Mouse (Mus musculus) neural tube, embryonic 12.5 days (tissue): ENCODE measurements around the gene Map7d1. TPM values are rescaled to one million over a fixed set of nuclear protein-coding genes. Genes with fewer than 3 reads are reported as not detected.

ENCODE experiments used
- ATAC-seq: fragments of 200-750 bp; cut with Nextera tagmentation; 2 replicates; pipeline ENCODE4 v1.8.0; 2017; ENCODE audit warnings: low read depth, mild to moderate bottlenecking, moderate TSS enrichment, moderate library complexity; ENCODE audit not compliant: low FRiP score
- H3K27ac ChIP-seq: fragments of 300-500 bp; sonication (generic); 2 replicates; pipeline ENCODE4 v1.5.1; 2016
- H3K27me3 ChIP-seq: fragments of 300-500 bp; sonication (generic); replicated peaks from 2 replicates; pipeline ENCODE4 v1.6.1; 2016; ENCODE audit warnings: mild to moderate bottlenecking
- H3K36me3 ChIP-seq: fragments of 300-500 bp; sonication (generic); 2 replicates; pipeline ENCODE4 v1.6.1; 2016; ENCODE audit warnings: mild to moderate bottlenecking
- H3K4me1 ChIP-seq: fragments of 300-500 bp; sonication (generic); 2 replicates; pipeline ENCODE4 v1.6.1; 2016
- H3K4me2 ChIP-seq: fragments of 300-500 bp; sonication (generic); replicated peaks from 2 replicates; pipeline ENCODE4 v1.6.1; 2016; ENCODE audit warnings: mild to moderate bottlenecking
- H3K4me3 ChIP-seq: fragments of 300-500 bp; sonication (generic); 2 replicates; pipeline ENCODE4 v1.5.1; 2016
- H3K9ac ChIP-seq: fragments of 300-500 bp; sonication (generic); 2 replicates; pipeline ENCODE4 v1.6.1; 2016; ENCODE audit warnings: mild to moderate bottlenecking
- H3K9me3 ChIP-seq: fragments of 300-500 bp; sonication (generic); 2 replicates; pipeline ENCODE4 v1.6.1; 2016; ENCODE audit warnings: mild to moderate bottlenecking
- WGBS: fragments of 180-500 bp; shearing (Covaris S2); methylation state at CpG from one replicate; pipeline ENCODE4 v1.1.7; 2016; 5-methylcytosine and 5-hydroxymethylcytosine counted together
- polyA plus RNA-seq: library from polyadenylated mRNA; unstranded; fragments of >200 nt; fragmentation: Nextera tagmentation; extraction: Ambion mirVana; gene quantifications from 2 replicates; pipeline ENCODE4 v1.2.1, GENCODE M21; 2016

Gene Map7d1
- polyA plus RNA-seq, 1 experiment from 2014 or later: 149 TPM

- peaks cover 73% of the 10 kb centered on the region for H3K4me1 ChIP-seq
- no peaks in the 10 kb centered on the region for H3K27me3 ChIP-seq
- 0 out of 2 replicates have a peak overlapping the region, but pooled peaks have one; percentile 33 for H3K9ac ChIP-seq
- H3K4me3 ChIP-seq: no peak overlapping the region
- H3K36me3 ChIP-seq: peaks cover 8% of the 10 kb centered on the region
- no peaks in the 10 kb centered on the region for H3K9me3 ChIP-seq
- H3K4me2 ChIP-seq: peak overlapping the region; percentile 97
- no peak overlapping the region for H3K27ac ChIP-seq
- 77% methylated on average over 17 of the region's 17 CpGs for WGBS
- no peak for ATAC-seq
Measured at GRCm38 (mm10) chr4:126252411-126253237, 3.5 kb downstream of the Map7d1 start.

GRCm38 (mm10) chr4:126251655-126252254 lies 4.4 kb downstream of the Map7d1 start:
- peaks cover 10% of the 10 kb centered on the region for H3K36me3 ChIP-seq
- peak overlapping the region; percentile 33; the same call in 1 of the 2 replicates for H3K9ac ChIP-seq
- H3K4me3 ChIP-seq: no peak overlapping the region
- H3K27me3 ChIP-seq: no peaks in the 10 kb centered on the region
- peak overlapping the region; percentile 97 for H3K4me2 ChIP-seq
- H3K4me1 ChIP-seq: peaks cover 66% of the 10 kb centered on the region
- H3K9me3 ChIP-seq: no peaks in the 10 kb centered on the region
- no peak overlapping the region for H3K27ac ChIP-seq
- ATAC-seq: no peak
- WGBS: 68% methylated on average over 11 of the region's 11 CpGs

- H3K4me2 ChIP-seq: no peak overlapping the region
- no peak overlapping the region for H3K27ac ChIP-seq
- peaks cover 66% of the 10 kb centered on the region for H3K4me1 ChIP-seq
- ATAC-seq: no peak
- H3K4me3 ChIP-seq: 0 out of 2 replicates have a peak overlapping the region, but pooled peaks have one; percentile 1
- H3K9ac ChIP-seq: no peak overlapping the region
- no peaks in the 10 kb centered on the region for H3K9me3 ChIP-seq
- no peaks in the 10 kb centered on the region for H3K27me3 ChIP-seq
- WGBS: 59% methylated on average over 4 of the region's 4 CpGs
- peaks cover 15% of the 10 kb centered on the region for H3K36me3 ChIP-seq
Measured at GRCm38 (mm10) chr4:126250659-126251058, 5.5 kb downstream of the Map7d1 start.

GRCm38 (mm10) chr4:126248261-126248868 lies 7.8 kb downstream of the Map7d1 start:
- H3K9ac ChIP-seq: 0 out of 2 replicates have a peak overlapping the region, but pooled peaks have one; percentile 7
- no peak overlapping the region for H3K4me3 ChIP-seq
- H3K4me1 ChIP-seq: peaks cover 50% of the 10 kb centered on the region
- no peak for ATAC-seq
- H3K36me3 ChIP-seq: peaks cover 20% of the 10 kb centered on the region
- H3K9me3 ChIP-seq: no peaks in the 10 kb centered on the region
- H3K27ac ChIP-seq: no peak overlapping the region; the same call in 1 of the 2 replicates
- 16% methylated on average over 11 of the region's 11 CpGs for WGBS
- H3K4me2 ChIP-seq: no peak overlapping the region
- no peaks in the 10 kb centered on the region for H3K27me3 ChIP-seq

GRCm38 (mm10) chr4:126246202-126246889 lies 9.8 kb downstream of the Map7d1 start:
- H3K4me1 ChIP-seq: peaks cover 30% of the 10 kb centered on the region
- no peak overlapping the region for H3K4me3 ChIP-seq
- no peaks in the 10 kb centered on the region for H3K9me3 ChIP-seq
- no peak overlapping the region for H3K9ac ChIP-seq
- H3K27me3 ChIP-seq: no peaks in the 10 kb centered on the region
- ATAC-seq: no peak
- H3K36me3 ChIP-seq: peaks cover 35% of the 10 kb centered on the region
- H3K4me2 ChIP-seq: no peak overlapping the region
- H3K27ac ChIP-seq: no peak overlapping the region
- WGBS: 87% methylated on average over 13 of the region's 13 CpGs

GRCm38 (mm10) chr4:126242510-126242909 lies 13.6 kb downstream of the Map7d1 start:
- Histone ChIP-seq H3K27me3 (no peaks in the 10 kb centered on the region), H3K9me3 (no peaks in the 10 kb centered on the region), H3K9ac (no peak overlapping the region), H3K4me1 (peaks cover 9% of the 10 kb centered on the region), H3K36me3 (peaks cover 66% of the 10 kb centered on the region), H3K27ac (no peak overlapping the region), H3K4me2 (no peak overlapping the region), H3K4me3 (no peak overlapping the region)
- no peak for ATAC-seq
- WGBS: 94% methylated on average over 6 of the region's 6 CpGs

- WGBS: 61% methylated on average over 9 of the region's 9 CpGs
- H3K4me2 ChIP-seq: no peak overlapping the region
- H3K27ac ChIP-seq: no peak overlapping the region
- no peak overlapping the region for H3K9ac ChIP-seq
- ATAC-seq: no peak
- H3K36me3 ChIP-seq: peaks cover 71% of the 10 kb centered on the region
- no peaks in the 10 kb centered on the region for H3K27me3 ChIP-seq
- no peak overlapping the region for H3K4me3 ChIP-seq
- H3K4me1 ChIP-seq: peaks cover 9% of the 10 kb centered on the region
- H3K9me3 ChIP-seq: no peaks in the 10 kb centered on the region
Measured at GRCm38 (mm10) chr4:126241956-126242355, 14.2 kb downstream of the Map7d1 start.

GRCm38 (mm10) chr4:126239862-126240475 lies 16.2 kb downstream of the Map7d1 start:
- H3K4me1 ChIP-seq: peaks cover 9% of the 10 kb centered on the region
- WGBS: 91% methylated on average over 13 of the region's 13 CpGs
- H3K36me3 ChIP-seq: peaks cover 79% of the 10 kb centered on the region
- H3K4me2 ChIP-seq: no peak overlapping the region
- H3K9me3 ChIP-seq: no peaks in the 10 kb centered on the region
- ATAC-seq: no peak
- H3K27ac ChIP-seq: no peak overlapping the region
- no peak overlapping the region for H3K4me3 ChIP-seq
- no peaks in the 10 kb centered on the region for H3K27me3 ChIP-seq
- H3K9ac ChIP-seq: no peak overlapping the region

- Histone ChIP-seq H3K27me3 (no peaks in the 10 kb centered on the region), H3K4me1 (peaks cover 9% of the 10 kb centered on the region), H3K9me3 (no peaks in the 10 kb centered on the region), H3K36me3 (peaks cover 98% of the 10 kb centered on the region), H3K4me2 (no peak overlapping the region), H3K27ac (no peak overlapping the region), H3K4me3 (no peak overlapping the region), H3K9ac (peak overlapping the region; percentile 26; the same call in 1 of the 2 replicates)
- WGBS: 66% methylated on average over 5 of the region's 5 CpGs
- no peak for ATAC-seq
Measured at GRCm38 (mm10) chr4:126237721-126238242, 18.4 kb downstream of the Map7d1 start.

GRCm38 (mm10) chr4:126236467-126237280 lies 19.5 kb downstream of the Map7d1 start:
- ATAC-seq: no peak
- no peaks in the 10 kb centered on the region for H3K9me3 ChIP-seq
- no peaks in the 10 kb centered on the region for H3K27me3 ChIP-seq
- 38% methylated on average over 61 of the region's 63 CpGs for WGBS
- no peak overlapping the region for H3K27ac ChIP-seq
- H3K4me3 ChIP-seq: no peak overlapping the region
- H3K4me2 ChIP-seq: no peak overlapping the region
- peaks cover 9% of the 10 kb centered on the region for H3K4me1 ChIP-seq
- H3K9ac ChIP-seq: no peak overlapping the region
- peaks cover 98% of the 10 kb centered on the region for H3K36me3 ChIP-seq

GRCm38 (mm10) chr4:126235191-126235590 lies 21.0 kb downstream of the Map7d1 start:
- Histone ChIP-seq H3K4me3 (no peak overlapping the region), H3K27me3 (no peaks in the 10 kb centered on the region), H3K9ac (no peak overlapping the region), H3K9me3 (no peaks in the 10 kb centered on the region), H3K4me1 (peaks cover 9% of the 10 kb centered on the region), H3K4me2 (no peak overlapping the region), H3K27ac (no peak overlapping the region), H3K36me3 (peaks cover 100% of the 10 kb centered on the region)
- no peak for ATAC-seq
- WGBS: 91% methylated on average over 10 of the region's 10 CpGs
